Mouse (Mus musculus) liver, embryonic 15.5 days (tissue): Measurements from ENCODE around the gene Jtb. TPM values are rescaled to one million over a fixed set of nuclear protein-coding genes. Genes with fewer than 3 reads are reported as not detected.
A peak's percentile ranks its signal among the peaks of the same experiment; 100 is the strongest.

Experiments
- ATAC-seq: fragments of 200-750 bp; cut with Nextera tagmentation; 2 replicates; pipeline ENCODE4 v1.8.0; 2017; ENCODE audit warnings: moderate number of reproducible peaks, mild to moderate bottlenecking, moderate library complexity; ENCODE audit not compliant: insufficient read depth
- H3K27ac ChIP-seq: fragments of 300-500 bp; sonication (generic); replicated peaks from 2 replicates; pipeline ENCODE4 v1.5.1; 2015; ENCODE audit warnings: mild to moderate bottlenecking, inconsistent platforms
- H3K27me3 ChIP-seq: fragments of 300-500 bp; sonication (generic); 2 replicates; pipeline ENCODE4 v1.6.1; 2015; ENCODE audit warnings: mild to moderate bottlenecking, inconsistent platforms
- H3K36me3 ChIP-seq: fragments of 300-500 bp; sonication (generic); replicated peaks from 2 replicates; pipeline ENCODE4 v1.6.1; 2015; ENCODE audit warnings: moderate library complexity, mild to moderate bottlenecking, inconsistent platforms
- H3K4me1 ChIP-seq: fragments of 300-500 bp; sonication (generic); replicated peaks from 2 replicates; pipeline ENCODE4 v1.6.1; 2015; ENCODE audit warnings: inconsistent platforms
- H3K4me2 ChIP-seq: fragments of 300-500 bp; sonication (generic); 2 replicates; pipeline ENCODE4 v1.6.1; 2015; ENCODE audit warnings: moderate library complexity, mild to moderate bottlenecking, inconsistent platforms
- H3K4me3 ChIP-seq: fragments of 300-500 bp; sonication (generic); replicated peaks from 2 replicates; pipeline ENCODE4 v1.5.1; 2015; ENCODE audit warnings: mild to moderate bottlenecking, inconsistent platforms
- H3K9ac ChIP-seq: fragments of 300-500 bp; sonication (generic); 2 replicates; pipeline ENCODE4 v1.6.1; 2015; ENCODE audit warnings: moderate library complexity, mild to moderate bottlenecking, inconsistent platforms
- H3K9me3 ChIP-seq: fragments of 300-500 bp; sonication (generic); replicated peaks from 2 replicates; pipeline ENCODE4 v1.6.1; 2016; ENCODE audit warnings: inconsistent platforms
- WGBS: fragments of 180-500 bp; shearing (Covaris S2); methylation state at CpG from one replicate; pipeline ENCODE4 v1.1.7; 2015; ENCODE audit warnings: mixed read lengths; ENCODE audit not compliant: insufficient replicate concordance; 5-methylcytosine and 5-hydroxymethylcytosine counted together
- polyA plus RNA-seq: library from polyadenylated mRNA; unstranded; fragments of >200 nt; fragmentation: Nextera tagmentation; extraction: Ambion mirVana; gene quantifications from 2 replicates; pipeline ENCODE4 v1.2.1, GENCODE M21; 2015

Jtb gene
- 40.7 and 42.7 TPM in 2 replicates for polyA plus RNA-seq

GRCm38 (mm10) chr3:90231507-90232333 is at the start of gene Jtb:
Gene Jtb (plus strand): TSS chr3:90231597.
- Histone ChIP-seq H3K27ac (peak within 1 kb of the TSS; percentile 85), H3K4me3 (peak within 1 kb of the TSS; percentile 79), H3K27me3 (no peaks in the 10 kb centered on the region), H3K9ac (peak within 1 kb of the TSS; percentile 72), H3K4me2 (peak within 1 kb of the TSS; percentile 91), H3K36me3 (peaks cover 29% of the 10 kb centered on the region), H3K4me1 (peaks cover 20% of the 10 kb centered on the region), H3K9me3 (no peaks in the 10 kb centered on the region)
- peak; percentile 94 for ATAC-seq
- WGBS, result under 1% methylated on average over 61 of the region's 61 CpGs

- 62% methylated on average over 3 of the region's 3 CpGs for WGBS
- H3K4me2 ChIP-seq, result no peak overlapping the region
- H3K36me3 ChIP-seq, result no peaks in the 10 kb centered on the region
- no peaks in the 10 kb centered on the region for H3K4me1 ChIP-seq
- no peak for ATAC-seq
- H3K27me3 ChIP-seq, result no peaks in the 10 kb centered on the region
- H3K9ac ChIP-seq, result no peak overlapping the region
- no peaks in the 10 kb centered on the region for H3K9me3 ChIP-seq
- H3K4me3 ChIP-seq, result no peak overlapping the region
- no peak overlapping the region for H3K27ac ChIP-seq
Measured at GRCm38 (mm10) chr3:90183581-90183980, 47.8 kb upstream of the Jtb start.

DNA sequence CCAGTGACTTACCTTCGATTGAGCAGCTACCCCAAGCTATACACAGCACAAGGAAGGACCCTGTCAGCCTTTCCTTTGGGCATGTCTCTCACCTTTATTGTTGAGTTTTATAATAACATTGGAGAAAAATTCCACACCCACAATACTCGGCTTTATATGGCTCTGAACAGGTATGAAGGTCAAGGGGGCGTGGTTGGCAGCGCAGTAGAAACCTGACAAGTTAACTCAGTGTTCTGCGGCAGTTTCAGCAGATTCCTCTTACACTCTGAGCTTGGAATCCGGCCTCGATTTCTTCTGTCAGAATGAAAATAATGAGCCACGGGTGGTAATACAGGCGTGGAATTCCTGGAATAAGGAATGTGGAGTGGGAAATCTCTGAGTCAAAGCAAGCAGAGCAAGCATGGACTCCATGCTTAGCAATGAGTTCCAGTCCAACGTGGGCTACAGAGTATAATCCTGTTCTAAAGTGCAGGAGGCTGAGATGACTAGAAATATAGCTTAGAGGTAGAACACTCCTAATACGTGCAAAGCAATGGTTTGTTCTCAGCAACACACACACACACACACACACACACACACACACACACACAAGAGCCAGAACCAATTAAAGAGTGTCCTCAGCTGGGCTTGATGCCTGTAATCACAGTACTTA is 40.4 kb upstream of the Jtb start:
- Histone ChIP-seq H3K9ac (no peak overlapping the region), H3K9me3 (no peaks in the 10 kb centered on the region), H3K27ac (no peak overlapping the region), H3K4me2 (no peak overlapping the region), H3K4me1 (no peaks in the 10 kb centered on the region), H3K36me3 (no peaks in the 10 kb centered on the region), H3K27me3 (no peaks in the 10 kb centered on the region), H3K4me3 (no peak overlapping the region)
- no peak for ATAC-seq
- WGBS, result 59% methylated on average over 11 of the region's 11 CpGs

DNA sequence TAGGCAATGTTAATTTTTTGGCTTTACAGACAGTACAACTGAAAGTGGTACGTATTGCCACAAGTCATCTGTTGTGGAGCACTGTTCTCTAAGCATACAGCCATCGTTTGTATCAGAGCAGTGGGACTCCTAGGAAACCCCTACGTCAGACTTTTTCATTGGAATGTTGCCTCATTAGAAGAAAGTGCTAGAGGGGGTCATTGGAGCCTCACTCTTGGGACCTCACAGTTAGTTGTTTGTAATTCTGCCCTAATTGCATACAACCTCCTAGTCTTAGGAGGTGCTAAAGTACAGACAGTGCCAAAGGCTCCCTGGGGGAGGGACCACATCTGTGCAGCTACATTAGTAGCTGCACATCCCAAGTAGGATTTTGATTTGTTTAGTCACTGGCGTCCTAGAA is 36.6 kb upstream of the Jtb start:
- WGBS, result 52% methylated on average over 4 of the region's 4 CpGs
- H3K4me1 ChIP-seq, result no peaks in the 10 kb centered on the region
- no peaks in the 10 kb centered on the region for H3K9me3 ChIP-seq
- no peak for ATAC-seq
- no peak overlapping the region for H3K4me2 ChIP-seq
- H3K36me3 ChIP-seq, result no peaks in the 10 kb centered on the region
- no peak overlapping the region for H3K4me3 ChIP-seq
- H3K27ac ChIP-seq, result no peak overlapping the region
- no peak overlapping the region for H3K9ac ChIP-seq
- H3K27me3 ChIP-seq, result no peaks in the 10 kb centered on the region

- Histone ChIP-seq H3K27ac (no peak overlapping the region), H3K4me3 (no peak overlapping the region), H3K4me2 (no peak overlapping the region), H3K27me3 (no peaks in the 10 kb centered on the region), H3K9me3 (no peaks in the 10 kb centered on the region), H3K36me3 (no peaks in the 10 kb centered on the region), H3K4me1 (no peaks in the 10 kb centered on the region), H3K9ac (no peak overlapping the region)
- no peak for ATAC-seq
- WGBS, result 63% methylated on average over 1 of the region's 1 CpGs
Measured at GRCm38 (mm10) chr3:90195644-90196043, 35.8 kb upstream of the Jtb start.

DNA sequence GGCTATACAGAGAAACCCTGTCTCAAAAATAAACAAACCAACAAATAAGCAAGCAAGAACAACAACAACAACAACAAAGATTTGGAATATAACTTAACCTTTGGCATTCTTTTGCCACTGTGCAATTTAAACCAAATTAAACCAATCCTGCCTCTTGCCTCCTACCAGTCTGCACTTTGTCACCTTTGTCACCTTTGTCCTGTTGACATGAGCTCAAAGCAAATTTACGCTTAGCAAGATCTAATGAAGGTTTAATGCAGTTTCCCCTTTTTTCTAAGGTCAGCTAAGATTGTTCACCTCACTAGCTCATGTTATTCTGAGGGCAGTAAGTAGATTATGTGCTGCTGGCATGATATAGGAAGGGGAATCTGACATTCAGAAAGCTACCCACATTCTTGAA is 33.8 kb upstream of the Jtb start:
- Histone ChIP-seq H3K4me1 (no peaks in the 10 kb centered on the region), H3K9me3 (no peaks in the 10 kb centered on the region), H3K27me3 (no peaks in the 10 kb centered on the region), H3K4me2 (no peak overlapping the region), H3K9ac (no peak overlapping the region), H3K36me3 (no peaks in the 10 kb centered on the region), H3K4me3 (no peak overlapping the region), H3K27ac (no peak overlapping the region)
- no peak for ATAC-seq
- WGBS, result 50% methylated on average over 1 of the region's 1 CpGs

DNA sequence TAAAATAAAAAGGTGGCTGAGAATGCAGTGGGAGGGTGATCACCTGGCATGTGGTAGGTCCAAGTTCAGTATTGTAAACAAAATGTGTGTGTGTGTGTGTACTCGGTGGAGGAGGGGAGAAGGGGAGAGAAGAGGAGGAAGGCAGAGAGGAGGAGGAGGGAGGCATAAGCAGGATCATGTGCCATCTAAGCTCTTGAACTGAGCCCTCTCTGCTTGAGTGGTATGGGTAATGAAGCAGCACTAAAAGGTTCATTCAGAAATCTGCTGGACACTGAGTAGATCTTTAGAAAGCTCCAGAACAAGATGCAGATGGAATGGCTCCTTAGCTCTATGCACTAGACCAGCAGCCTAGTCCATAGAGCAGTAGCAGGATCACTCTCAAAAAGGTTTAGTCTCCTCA is 28.5 kb upstream of the Jtb start:
- no peak overlapping the region for H3K27ac ChIP-seq
- WGBS, result 70% methylated on average over 1 of the region's 1 CpGs

GRCm38 (mm10) chr3:90203619-90204018 is 27.8 kb upstream of the Jtb start:
- Histone ChIP-seq H3K9ac (no peak overlapping the region), H3K4me3 (no peak overlapping the region), H3K4me1 (no peaks in the 10 kb centered on the region), H3K9me3 (no peaks in the 10 kb centered on the region), H3K4me2 (no peak overlapping the region), H3K27ac (no peak overlapping the region), H3K36me3 (peaks cover 16% of the 10 kb centered on the region), H3K27me3 (no peaks in the 10 kb centered on the region)
- ATAC-seq, result no peak
- WGBS, result 61% methylated on average over 5 of the region's 5 CpGs

More for the DNA sequence above, 28.5 kb upstream of the Jtb start:
- no peak for ATAC-seq
- Histone ChIP-seq H3K4me3 (no peak overlapping the region), H3K4me1 (no peaks in the 10 kb centered on the region), H3K9me3 (no peaks in the 10 kb centered on the region), H3K36me3 (peaks cover 9% of the 10 kb centered on the region), H3K27me3 (no peaks in the 10 kb centered on the region), H3K4me2 (no peak overlapping the region), H3K9ac (no peak overlapping the region)

DNA sequence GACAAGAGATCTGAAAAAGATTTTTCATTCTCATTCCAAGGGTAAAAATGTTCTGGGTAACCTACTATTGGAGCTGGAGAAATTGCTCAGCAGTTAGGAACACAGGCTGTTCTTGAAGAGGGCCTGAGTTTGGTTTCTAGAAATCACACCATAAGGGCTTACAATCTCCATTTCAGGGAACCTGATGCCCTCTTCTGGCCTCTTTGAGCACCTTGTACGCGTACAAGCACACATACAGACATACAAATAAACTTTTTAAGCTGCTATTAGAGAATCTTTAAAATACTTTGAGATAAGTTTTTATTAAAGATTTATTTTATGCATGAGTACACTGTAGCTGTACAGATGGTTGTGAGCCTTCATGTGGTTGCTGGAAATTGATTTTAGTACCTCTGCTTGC is 26.8 kb upstream of the Jtb start:
- WGBS, result 91% methylated on average over 2 of the region's 2 CpGs
- H3K9me3 ChIP-seq, result no peaks in the 10 kb centered on the region
- no peaks in the 10 kb centered on the region for H3K27me3 ChIP-seq
- no peak overlapping the region for H3K9ac ChIP-seq
- peaks cover 26% of the 10 kb centered on the region for H3K36me3 ChIP-seq
- H3K4me2 ChIP-seq, result no peak overlapping the region
- no peaks in the 10 kb centered on the region for H3K4me1 ChIP-seq
- ATAC-seq, result no peak
- no peak overlapping the region for H3K4me3 ChIP-seq
- no peak overlapping the region for H3K27ac ChIP-seq

GRCm38 (mm10) chr3:90208662-90209061 is 22.7 kb upstream of the Jtb start:
- no peaks in the 10 kb centered on the region for H3K27me3 ChIP-seq
- no peak overlapping the region for H3K27ac ChIP-seq
- H3K4me2 ChIP-seq, result no peak overlapping the region
- H3K9me3 ChIP-seq, result no peaks in the 10 kb centered on the region
- WGBS, result 75% methylated on average over 2 of the region's 2 CpGs
- ATAC-seq, result no peak
- H3K4me1 ChIP-seq, result peaks cover 27% of the 10 kb centered on the region
- peaks cover 56% of the 10 kb centered on the region for H3K36me3 ChIP-seq
- no peak overlapping the region for H3K4me3 ChIP-seq
- H3K9ac ChIP-seq, result no peak overlapping the region

GRCm38 (mm10) chr3:90209908-90210566 is 21.4 kb upstream of the Jtb start:
- no peak for ATAC-seq
- WGBS, result 86% methylated on average over 5 of the region's 5 CpGs
- Histone ChIP-seq H3K36me3 (peaks cover 56% of the 10 kb centered on the region), H3K9ac (no peak overlapping the region), H3K4me3 (no peak overlapping the region), H3K9me3 (no peaks in the 10 kb centered on the region), H3K4me2 (no peak overlapping the region), H3K4me1 (peaks cover 33% of the 10 kb centered on the region), H3K27me3 (no peaks in the 10 kb centered on the region), H3K27ac (no peak overlapping the region)
